Mouse (Mus musculus): ENCODE measurements around the gene Pigk. TPM values are rescaled to one million over a fixed set of nuclear protein-coding genes. Genes with fewer than 3 reads are reported as not detected.
A peak's percentile ranks its signal among the peaks of the same experiment; 100 is the strongest.

The Pigk gene
- polyA plus RNA-seq, 1 experiment from 2014 or later: 59.6 TPM

- 72% methylated on average over 8 of the region's 8 CpGs for WGBS
- Histone ChIP-seq H3K9ac (ENCODE audit: low read depth, low read length) (no peak overlapping the region), H3K4me2 (ENCODE audit: low read length) (no peak overlapping the region), H3K4me1 (ENCODE audit: control insufficient read depth, insufficient read depth, low read length) (no peaks in the 10 kb centered on the region), H3K27me3 (ENCODE audit: control insufficient read depth, insufficient read depth, low read depth, low read length) (no peaks in the 10 kb centered on the region), H3K9me3 (replicated peaks; ENCODE audit: control insufficient read depth, low read length, poor library complexity, severe bottlenecking) (no peaks in the 10 kb centered on the region), H3K27ac (ENCODE audit: low read length) (no peak overlapping the region), H3K4me3 (ENCODE audit: low read depth, low read length) (no peak overlapping the region), H3K36me3 (ENCODE audit: control insufficient read depth, insufficient read depth, low read length) (no peaks in the 10 kb centered on the region)
- peak; percentile 21; the same call in 1 of the 2 replicates for ATAC-seq
Observed at GRCm38 (mm10) chr3:152917579-152917978, 203.7 kb downstream of the Pigk start.

- 75% methylated on average over 10 of the region's 10 CpGs for WGBS
- no peaks in the 10 kb centered on the region for H3K36me3 ChIP-seq (ENCODE audit: control insufficient read depth, insufficient read depth, low read length)
- no peak overlapping the region for H3K4me2 ChIP-seq (ENCODE audit: low read length)
- H3K4me1 ChIP-seq (ENCODE audit: control insufficient read depth, insufficient read depth, low read length): no peaks in the 10 kb centered on the region
- ATAC-seq: no peak
- no peak overlapping the region for H3K9ac ChIP-seq (ENCODE audit: low read depth, low read length)
- no peak overlapping the region for H3K4me3 ChIP-seq (ENCODE audit: low read depth, low read length)
- H3K27ac ChIP-seq (ENCODE audit: low read length): no peak overlapping the region
- H3K9me3 ChIP-seq (replicated peaks; ENCODE audit: control insufficient read depth, low read length, poor library complexity, severe bottlenecking): no peaks in the 10 kb centered on the region
- no peaks in the 10 kb centered on the region for H3K27me3 ChIP-seq (ENCODE audit: control insufficient read depth, insufficient read depth, low read depth, low read length)
Observed at GRCm38 (mm10) chr3:152919101-152919500, 205.2 kb downstream of the Pigk start.

GRCm38 (mm10) chr3:152920365-152920764, 206.5 kb downstream of the Pigk start:
- Histone ChIP-seq H3K4me3 (ENCODE audit: low read depth, low read length) (no peak overlapping the region), H3K4me2 (ENCODE audit: low read length) (no peak overlapping the region), H3K36me3 (ENCODE audit: control insufficient read depth, insufficient read depth, low read length) (no peaks in the 10 kb centered on the region), H3K4me1 (ENCODE audit: control insufficient read depth, insufficient read depth, low read length) (peaks cover 5% of the 10 kb centered on the region; the same call in 1 of the 2 replicates), H3K9me3 (replicated peaks; ENCODE audit: control insufficient read depth, low read length, poor library complexity, severe bottlenecking) (no peaks in the 10 kb centered on the region), H3K27me3 (ENCODE audit: control insufficient read depth, insufficient read depth, low read depth, low read length) (no peaks in the 10 kb centered on the region), H3K9ac (ENCODE audit: low read depth, low read length) (no peak overlapping the region), H3K27ac (ENCODE audit: low read length) (no peak overlapping the region)
- ATAC-seq: no peak
- WGBS: 81% methylated on average over 3 of the region's 3 CpGs

GRCm38 (mm10) chr3:152923530-152923929, 209.6 kb downstream of the Pigk start:
- H3K27me3 ChIP-seq (ENCODE audit: control insufficient read depth, insufficient read depth, low read depth, low read length): no peaks in the 10 kb centered on the region
- H3K9ac ChIP-seq (ENCODE audit: low read depth, low read length): no peak overlapping the region
- no peaks in the 10 kb centered on the region for H3K9me3 ChIP-seq (replicated peaks; ENCODE audit: control insufficient read depth, low read length, poor library complexity, severe bottlenecking)
- peak; percentile 37; the same call in 1 of the 2 replicates for ATAC-seq
- 68% methylated on average over 15 of the region's 15 CpGs for WGBS
- H3K27ac ChIP-seq (ENCODE audit: low read length): no peak overlapping the region
- no peaks in the 10 kb centered on the region for H3K36me3 ChIP-seq (ENCODE audit: control insufficient read depth, insufficient read depth, low read length)
- no peak overlapping the region for H3K4me3 ChIP-seq (ENCODE audit: low read depth, low read length)
- H3K4me2 ChIP-seq (ENCODE audit: low read length): no peak overlapping the region
- H3K4me1 ChIP-seq (ENCODE audit: control insufficient read depth, insufficient read depth, low read length): peaks cover 10% of the 10 kb centered on the region

GRCm38 (mm10) chr3:152925364-152925763, 211.5 kb downstream of the Pigk start:
- peaks cover 14% of the 10 kb centered on the region for H3K4me1 ChIP-seq (ENCODE audit: control insufficient read depth, insufficient read depth, low read length)
- no peaks in the 10 kb centered on the region for H3K27me3 ChIP-seq (ENCODE audit: control insufficient read depth, insufficient read depth, low read depth, low read length)
- no peaks in the 10 kb centered on the region for H3K36me3 ChIP-seq (ENCODE audit: control insufficient read depth, insufficient read depth, low read length)
- no peak overlapping the region for H3K4me3 ChIP-seq (ENCODE audit: low read depth, low read length)
- 93% methylated on average over 8 of the region's 8 CpGs for WGBS
- H3K4me2 ChIP-seq (ENCODE audit: low read length): no peak overlapping the region
- no peak for ATAC-seq
- H3K9me3 ChIP-seq (replicated peaks; ENCODE audit: control insufficient read depth, low read length, poor library complexity, severe bottlenecking): no peaks in the 10 kb centered on the region
- no peak overlapping the region for H3K27ac ChIP-seq (ENCODE audit: low read length)
- no peak overlapping the region for H3K9ac ChIP-seq (ENCODE audit: low read depth, low read length)

- Histone ChIP-seq H3K9me3 (replicated peaks; ENCODE audit: control insufficient read depth, low read length, poor library complexity, severe bottlenecking) (no peaks in the 10 kb centered on the region), H3K27ac (ENCODE audit: low read length) (no peak overlapping the region), H3K4me3 (ENCODE audit: low read depth, low read length) (no peak overlapping the region), H3K4me1 (ENCODE audit: control insufficient read depth, insufficient read depth, low read length) (peaks cover 14% of the 10 kb centered on the region), H3K9ac (ENCODE audit: low read depth, low read length) (no peak overlapping the region), H3K4me2 (ENCODE audit: low read length) (no peak overlapping the region), H3K36me3 (ENCODE audit: control insufficient read depth, insufficient read depth, low read length) (no peaks in the 10 kb centered on the region), H3K27me3 (ENCODE audit: control insufficient read depth, insufficient read depth, low read depth, low read length) (no peaks in the 10 kb centered on the region)
- no peak for ATAC-seq
- WGBS: 73% methylated on average over 4 of the region's 4 CpGs
Observed at GRCm38 (mm10) chr3:152926166-152926565, 212.3 kb downstream of the Pigk start.

- no peaks in the 10 kb centered on the region for H3K27me3 ChIP-seq (ENCODE audit: control insufficient read depth, insufficient read depth, low read depth, low read length)
- no peaks in the 10 kb centered on the region for H3K9me3 ChIP-seq (replicated peaks; ENCODE audit: control insufficient read depth, low read length, poor library complexity, severe bottlenecking)
- H3K4me3 ChIP-seq (ENCODE audit: low read depth, low read length): no peak overlapping the region
- H3K4me1 ChIP-seq (ENCODE audit: control insufficient read depth, insufficient read depth, low read length): peaks cover 14% of the 10 kb centered on the region
- ATAC-seq: 0 out of 2 replicates have a peak, but pooled peaks have one; percentile 18
- WGBS: 57% methylated on average over 13 of the region's 13 CpGs
- H3K9ac ChIP-seq (ENCODE audit: low read depth, low read length): no peak overlapping the region
- no peaks in the 10 kb centered on the region for H3K36me3 ChIP-seq (ENCODE audit: control insufficient read depth, insufficient read depth, low read length)
- no peak overlapping the region for H3K4me2 ChIP-seq (ENCODE audit: low read length)
- 0 out of 2 replicates have a peak overlapping the region, but pooled peaks have one; percentile 0 for H3K27ac ChIP-seq (ENCODE audit: low read length)
Observed at GRCm38 (mm10) chr3:152928287-152928975, 214.5 kb downstream of the Pigk start.

GRCm38 (mm10) chr3:152929256-152929787, 215.4 kb downstream of the Pigk start:
- Histone ChIP-seq H3K9me3 (replicated peaks; ENCODE audit: control insufficient read depth, low read length, poor library complexity, severe bottlenecking) (no peaks in the 10 kb centered on the region), H3K4me1 (ENCODE audit: control insufficient read depth, insufficient read depth, low read length) (peaks cover 12% of the 10 kb centered on the region), H3K4me3 (ENCODE audit: low read depth, low read length) (no peak overlapping the region), H3K27me3 (ENCODE audit: control insufficient read depth, insufficient read depth, low read depth, low read length) (no peaks in the 10 kb centered on the region), H3K9ac (ENCODE audit: low read depth, low read length) (no peak overlapping the region), H3K4me2 (ENCODE audit: low read length) (no peak overlapping the region), H3K27ac (ENCODE audit: low read length) (no peak overlapping the region), H3K36me3 (ENCODE audit: control insufficient read depth, insufficient read depth, low read length) (no peaks in the 10 kb centered on the region)
- 64% methylated on average over 10 of the region's 10 CpGs for WGBS
- ATAC-seq: no peak

GRCm38 (mm10) chr3:152929788-152930281, 215.9 kb downstream of the Pigk start:
- 84% methylated on average over 6 of the region's 7 CpGs for WGBS
- no peak overlapping the region for H3K27ac ChIP-seq (ENCODE audit: low read length)
- no peaks in the 10 kb centered on the region for H3K9me3 ChIP-seq (replicated peaks; ENCODE audit: control insufficient read depth, low read length, poor library complexity, severe bottlenecking)
- no peak overlapping the region for H3K4me2 ChIP-seq (ENCODE audit: low read length)
- H3K9ac ChIP-seq (ENCODE audit: low read depth, low read length): no peak overlapping the region
- peaks cover 10% of the 10 kb centered on the region for H3K4me1 ChIP-seq (ENCODE audit: control insufficient read depth, insufficient read depth, low read length)
- H3K4me3 ChIP-seq (ENCODE audit: low read depth, low read length): no peak overlapping the region
- no peaks in the 10 kb centered on the region for H3K27me3 ChIP-seq (ENCODE audit: control insufficient read depth, insufficient read depth, low read depth, low read length)
- ATAC-seq: 0 out of 2 replicates have a peak, but pooled peaks have one; percentile 22
- H3K36me3 ChIP-seq (ENCODE audit: control insufficient read depth, insufficient read depth, low read length): no peaks in the 10 kb centered on the region

Measured in midbrain, embryonic 16.5 days (tissue).